ENCODE assay signal across 10 mouse cellular contexts in the genomic region with DNA sequence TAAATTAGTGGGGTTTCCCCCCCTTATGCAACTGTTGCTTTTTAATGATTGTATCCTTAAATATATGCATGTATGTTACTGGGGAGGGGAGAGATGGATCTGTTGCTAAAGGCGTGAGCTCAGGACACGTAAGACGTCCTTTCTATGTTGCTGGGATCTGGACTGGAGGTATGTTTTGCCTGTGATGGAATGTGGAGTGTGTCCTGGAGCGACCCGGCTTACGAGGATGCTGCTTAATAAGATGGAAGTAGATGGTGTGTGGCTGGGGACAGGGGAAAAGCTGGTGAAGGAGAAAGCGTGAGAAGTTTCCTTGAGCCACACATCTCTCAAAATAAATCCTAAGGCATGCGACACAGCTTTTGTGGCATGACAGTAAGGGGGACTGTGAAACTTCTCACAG.
DNase-seq lines count a peak whose midpoint lies in the region; ATAC-seq and TF ChIP-seq lines count a peak whose summit lies in the region.
"Had no signal": no experiment of that assay in that cellular context is flagged by ENCODE, and none has a peak within 500 bp of the region (broad histone marks: within the 10 kb centered on the region; RNA-seq: fewer than 3 reads in every experiment).

No protein-coding gene starts in this region.

- no peaks in the 10 kb centered on the region for H3K36me3 ChIP-seq in heart, embryonic 12.5 days
- H3K36me3 ChIP-seq in MEL (ENCODE audit: control insufficient read depth in 1 of 2, insufficient read depth in 2 of 2, low read length in 2 of 2): peaks cover 0 to 9% of the 10 kb centered on the region in 2 experiments; a peak in 2 of 4 replicates
- H3K36me3 ChIP-seq in heart, embryonic 13.5 days: no peaks in the 10 kb centered on the region
- no peaks in the 10 kb centered on the region for H3K36me3 ChIP-seq in liver, embryonic 12.5 days

- TF ChIP-seq EP300 in MEL (IDR thresholded peaks at IDR 0.05; ENCODE audit: low read depth in 1 of 2, low read length in 2 of 2): no peak

- no peaks in the 10 kb centered on the region for H3K27me3 ChIP-seq in heart, embryonic 12.5 days (replicated peaks)
- no peaks in the 10 kb centered on the region for H3K27me3 ChIP-seq in MEL (ENCODE audit: control insufficient read depth in 1 of 2, insufficient read depth in 2 of 2, low read length in 2 of 2)
- no peaks in the 10 kb centered on the region for H3K27me3 ChIP-seq in heart, embryonic 13.5 days (replicated peaks)
- no peaks in the 10 kb centered on the region for H3K27me3 ChIP-seq in liver, embryonic 12.5 days (replicated peaks)
- no peaks in the 10 kb centered on the region for H3K27me3 ChIP-seq in cerebellum, adult 2 months (ENCODE audit: control insufficient read depth, insufficient read depth, low read length)

- peak overlapping the region; percentile 83 for H3K27ac ChIP-seq in heart, embryonic 12.5 days (ENCODE audit: poor library complexity, severe bottlenecking)
- no peak overlapping the region for H3K27ac ChIP-seq in MEL (ENCODE audit: control insufficient read depth, low read depth, low read length)
- H3K27ac ChIP-seq in heart, embryonic 13.5 days (replicated peaks): peak overlapping the region; percentile 89
- peak overlapping the region; percentile 39; the same call in 1 of the 2 replicates for H3K27ac ChIP-seq in liver, embryonic 12.5 days
- no peak overlapping the region for H3K27ac ChIP-seq in left cerebral cortex, adult 2 months
- no peak overlapping the region for H3K27ac ChIP-seq in cerebellum, adult 2 months (ENCODE audit: insufficient read depth, low read length)

- DNase-seq in heart, postnatal 25 days (ENCODE audit: low spot score): no peak
- no peak for DNase-seq in MEL (ENCODE audit: low read depth, low spot score)
- no peak for DNase-seq in adrenal gland, adult 8-10 months
- no peak for DNase-seq in left cerebral cortex, adult 2 months (ENCODE audit: extremely low spot score in 1 of 2, low spot score in 2 of 2)
- no peak for DNase-seq in cerebellum, adult 2 months
- DNase-seq: cerebellum, adult 11-12 months; lung, postnatal 4 days had no signal

- intact Hi-C loops in heart, postnatal 25 days (cut with DNase I): no loop called here
- intact Hi-C loops in left cerebral cortex, adult 2 months (cut with DNase I): no loop called here

- 16% methylated on average over 8 of the region's 8 CpGs for WGBS in heart, embryonic 12.5 days
- WGBS in heart, embryonic 13.5 days: 17% methylated on average over 8 of the region's 8 CpGs
- WGBS in liver, embryonic 12.5 days (ENCODE audit: insufficient replicate concordance): 52% methylated on average over 8 of the region's 8 CpGs
- 68% methylated on average over 8 of the region's 8 CpGs for WGBS in cerebellum, adult 2 months

- H3K9me3 ChIP-seq in heart, embryonic 12.5 days (replicated peaks): no peaks in the 10 kb centered on the region
- no peaks in the 10 kb centered on the region for H3K9me3 ChIP-seq in MEL (replicated peaks; ENCODE audit: insufficient read depth, low read length)
- no peaks in the 10 kb centered on the region for H3K9me3 ChIP-seq in heart, embryonic 13.5 days
- no peaks in the 10 kb centered on the region for H3K9me3 ChIP-seq in liver, embryonic 12.5 days (replicated peaks)

- 0 out of 2 replicates have a peak, but pooled peaks have one; percentile 22 for ATAC-seq in heart, embryonic 12.5 days (ENCODE audit: insufficient number of reproducible peaks, low FRiP score)
- ATAC-seq in heart, embryonic 13.5 days (ENCODE audit: extremely low read depth, insufficient number of reproducible peaks, low FRiP score, low TSS enrichment): no peak
- ATAC-seq in liver, embryonic 12.5 days: no peak

- H3K9ac ChIP-seq in heart, embryonic 12.5 days: peak overlapping the region; percentile 60
- no peak overlapping the region for H3K9ac ChIP-seq in MEL (ENCODE audit: control insufficient read depth, low read depth, low read length, poor library complexity, severe bottlenecking)
- peak overlapping the region; percentile 79 for H3K9ac ChIP-seq in heart, embryonic 13.5 days
- H3K9ac ChIP-seq in liver, embryonic 12.5 days: peak overlapping the region; percentile 2; the same call in 1 of the 2 replicates

- TF ChIP-seq CTCF in MEL (IDR thresholded peaks at IDR 0.05 in 2 of 3, conservative IDR thresholded peaks at IDR 0.05 in 1 of 3; ENCODE audit: control insufficient read depth in 1 of 3, insufficient read depth in 1 of 3, low read depth in 2 of 3, low read length in 3 of 3, poor library complexity in 1 of 3, severe bottlenecking in 1 of 3): no peak
- no peak for TF ChIP-seq CTCF in left cerebral cortex, adult 2 months (IDR thresholded peaks at IDR 0.05)
- no peak for TF ChIP-seq CTCF in cerebellum, adult 2 months (IDR thresholded peaks at IDR 0.05; ENCODE audit: borderline replicate concordance, insufficient read depth, low read depth, low read length)

- peaks cover 42% of the 10 kb centered on the region for H3K4me1 ChIP-seq in heart, embryonic 12.5 days (replicated peaks)
- peaks cover 10 to 12% of the 10 kb centered on the region in 2 experiments for H3K4me1 ChIP-seq in MEL (ENCODE audit: control insufficient read depth in 1 of 2, insufficient read depth in 2 of 2, low read length in 2 of 2)
- H3K4me1 ChIP-seq in heart, embryonic 13.5 days: peaks cover 64% of the 10 kb centered on the region
- H3K4me1 ChIP-seq in liver, embryonic 12.5 days: peaks cover 40% of the 10 kb centered on the region
- H3K4me1 ChIP-seq in cerebellum, adult 2 months (ENCODE audit: control insufficient read depth, insufficient read depth, low read length): peaks cover 24% of the 10 kb centered on the region; the same call in 1 of the 2 replicates

- TF ChIP-seq RAD21 in MEL (IDR thresholded peaks at IDR 0.05; ENCODE audit: low read depth, low read length): no peak

- no peak for TF ChIP-seq POLR2A in MEL (IDR thresholded peaks at IDR 0.05; ENCODE audit: control insufficient read depth in 1 of 2, insufficient read depth in 1 of 2, low read depth in 1 of 2, low read length in 2 of 2, poor library complexity in 1 of 2)
- no peak for TF ChIP-seq POLR2A in cerebellum, adult 2 months (IDR thresholded peaks at IDR 0.05; ENCODE audit: borderline replicate concordance, insufficient read depth, low read length)

- H3K4me3 ChIP-seq in heart, embryonic 12.5 days: peak overlapping the region; percentile 48
- 0 out of 4 replicates have a peak overlapping the region, but pooled peaks of 1 of the 2 experiments have one; percentile 35 for H3K4me3 ChIP-seq in MEL (ENCODE audit: control insufficient read depth in 1 of 2, insufficient read depth in 1 of 2, low read depth in 2 of 2, low read length in 2 of 2)
- peak overlapping the region; percentile 51 for H3K4me3 ChIP-seq in heart, embryonic 13.5 days
- peak overlapping the region; percentile 28 for H3K4me3 ChIP-seq in liver, embryonic 12.5 days
- no peak overlapping the region for H3K4me3 ChIP-seq in left cerebral cortex, adult 2 months
- H3K4me3 ChIP-seq in cerebellum, adult 2 months (replicated peaks; ENCODE audit: insufficient read depth, low read depth, low read length): no peak overlapping the region

- H3K79me2 ChIP-seq in MEL (ENCODE audit: control insufficient read depth, insufficient read depth, low read length, poor library complexity): no peaks in the 10 kb centered on the region

- H3K4me2 ChIP-seq in heart, embryonic 12.5 days: peak overlapping the region; percentile 71
- peak overlapping the region; percentile 72 for H3K4me2 ChIP-seq in heart, embryonic 13.5 days
- peak overlapping the region; percentile 59 for H3K4me2 ChIP-seq in liver, embryonic 12.5 days

TF ChIP-seq in MEL, 35 proteins besides CTCF, POLR2A, EP300 and RAD21:
- TF ChIP-seq MXI1 (IDR thresholded peaks at IDR 0.05; ENCODE audit: low read depth, low read length) (0 out of 2 replicates have a peak, but pooled peaks have one; percentile 10), UBTF (IDR thresholded peaks at IDR 0.05; ENCODE audit: borderline replicate concordance, insufficient read depth, low read depth, low read length) (no peak)

Comparison
In these comparisons a context has a peak if more than half of its experiments do, and no peak if none do; other contexts are left out.
1. H3K27ac ChIP-seq: peak in heart, embryonic 12.5 days (single experiment), heart, embryonic 13.5 days (single experiment) and liver, embryonic 12.5 days (single experiment); none in MEL (single experiment), left cerebral cortex, adult 2 months (single experiment) and cerebellum, adult 2 months (single experiment).
2. H3K4me3 ChIP-seq: peak in heart, embryonic 12.5 days (single experiment), heart, embryonic 13.5 days (single experiment) and liver, embryonic 12.5 days (single experiment); none in left cerebral cortex, adult 2 months (single experiment) and cerebellum, adult 2 months (single experiment).
3. Peak in every context shown above with its lines, with median percentiles within 50 percentile points of each other: H3K4me2 ChIP-seq.